Mouse (Mus musculus) kidney, postnatal 36 days (tissue): Measurements from ENCODE around the gene Gm21983.

Source experiments
- DNase-seq, 2 experiments: peaks; one replicate each; pipeline ENCODE4 v3.0.0; 2021 to 2022; ENCODE audit warnings: mixed read lengths in 2 of 2

The Gm21983 gene

DNA sequence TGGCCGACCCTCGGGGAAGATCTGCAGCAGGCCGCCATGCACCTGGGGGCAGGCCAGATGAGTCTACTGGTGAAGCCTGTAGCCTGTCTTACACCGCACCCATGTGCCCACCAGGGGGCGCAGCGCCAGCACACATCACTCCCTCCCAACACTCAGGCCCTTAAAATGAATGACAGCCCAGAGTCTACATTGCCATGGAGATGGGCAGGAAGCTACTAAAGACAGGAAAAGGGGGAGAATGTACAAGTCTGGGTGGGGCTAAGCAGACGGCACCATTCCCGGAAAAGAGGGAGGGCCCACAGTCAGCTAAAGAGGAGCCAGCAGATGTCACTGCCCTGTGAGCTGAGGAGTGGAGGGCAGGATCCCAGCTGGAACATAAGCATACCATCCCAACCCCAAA lies 21.0 kb downstream of the Gm21983 start:
- peak; percentile 95 for DNase-seq

DNA sequence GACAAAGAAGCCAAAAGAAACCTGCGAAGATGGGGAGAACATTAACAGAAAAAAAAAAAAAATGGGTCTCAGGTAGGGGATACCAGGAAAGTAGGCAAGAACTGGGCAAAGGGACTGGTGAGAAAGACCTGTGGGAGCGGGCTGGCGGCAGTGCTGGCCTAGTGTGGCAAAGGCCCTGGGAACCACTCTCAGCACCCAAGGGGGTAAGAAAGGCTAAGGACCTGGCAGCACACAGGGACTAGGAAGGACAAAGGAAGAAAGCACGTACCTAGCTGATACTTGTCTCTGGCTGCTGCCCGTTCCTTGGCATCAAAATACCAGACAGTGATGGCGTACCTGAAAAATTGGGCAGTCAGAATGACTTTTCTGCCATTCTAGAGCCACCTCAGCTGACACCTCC lies 21.6 kb downstream of the Gm21983 start:
- no peak for DNase-seq

DNA sequence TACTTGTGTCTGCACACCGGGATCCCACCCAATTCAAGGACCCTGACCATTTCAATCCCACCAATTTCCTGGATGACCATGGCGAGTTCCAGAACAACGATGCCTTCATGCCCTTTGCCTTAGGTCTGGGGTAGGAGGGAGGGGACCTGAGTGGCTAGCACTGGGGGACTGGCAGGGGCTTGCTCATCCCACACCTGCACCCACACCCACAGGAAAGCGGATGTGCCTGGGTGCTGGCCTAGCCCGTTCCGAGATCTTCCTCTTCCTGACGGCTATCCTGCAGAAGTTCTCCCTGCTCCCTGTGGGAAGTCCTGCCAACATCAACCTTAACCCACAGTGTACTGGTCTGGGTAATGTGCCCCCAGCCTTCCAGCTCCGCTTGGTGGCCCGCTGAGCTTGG lies 22.7 kb downstream of the Gm21983 start:
- no peak for DNase-seq

DNA sequence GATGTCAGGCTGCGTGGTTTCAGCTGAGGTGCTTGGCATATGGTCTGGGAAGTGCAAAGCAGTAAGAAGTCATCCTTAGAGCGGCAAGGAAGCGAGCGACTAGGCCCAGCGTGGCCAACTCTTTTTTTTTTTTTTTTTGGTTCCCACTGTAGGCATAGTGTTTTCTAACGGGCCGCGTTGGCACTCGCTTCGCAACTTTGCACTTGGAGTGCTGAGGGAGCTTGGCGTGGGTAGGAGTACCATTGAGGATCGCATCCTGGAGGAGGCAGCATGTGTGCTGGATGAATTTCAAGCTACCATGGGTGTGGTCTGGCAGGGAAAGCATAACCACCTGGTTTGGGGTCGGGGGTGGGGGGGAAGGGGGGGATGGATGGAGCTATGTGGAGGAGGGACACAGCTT lies 24.9 kb downstream of the Gm21983 start:
- DNase-seq = no peak

DNA sequence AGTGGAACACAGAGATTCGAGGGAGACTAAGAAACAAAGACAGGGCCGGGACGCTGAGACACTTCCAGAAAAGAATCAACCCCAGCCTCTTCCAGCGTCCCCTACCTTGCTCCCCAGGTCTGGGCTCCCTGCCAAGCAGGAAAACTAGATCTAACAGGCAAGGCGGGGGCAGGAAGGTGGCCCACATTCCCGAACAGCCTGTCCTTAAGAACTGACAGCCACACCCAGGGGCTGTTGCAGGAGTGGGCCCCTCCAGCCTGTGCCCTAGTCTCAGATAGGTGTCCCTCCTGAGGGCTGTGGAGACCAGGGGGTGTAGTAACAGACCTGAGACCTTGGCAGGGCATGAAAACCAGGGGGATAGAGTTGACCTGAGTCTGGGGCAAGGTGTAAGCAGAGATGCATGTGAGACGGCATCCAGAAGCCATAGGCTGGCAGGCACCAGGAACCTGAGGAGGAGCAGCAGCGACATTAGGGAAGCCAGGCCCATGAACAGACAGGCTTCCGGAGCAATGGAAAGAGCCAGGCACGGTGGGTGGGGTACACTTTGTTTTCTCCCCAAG lies 27.6 kb downstream of the Gm21983 start, which contains the start of gene Cyp2t4:
Cyp2t4 (plus strand) TSS at position 510 of the 560 bp plus-strand sequence.
- DNase-seq = peak; percentile 80 to 84

DNA sequence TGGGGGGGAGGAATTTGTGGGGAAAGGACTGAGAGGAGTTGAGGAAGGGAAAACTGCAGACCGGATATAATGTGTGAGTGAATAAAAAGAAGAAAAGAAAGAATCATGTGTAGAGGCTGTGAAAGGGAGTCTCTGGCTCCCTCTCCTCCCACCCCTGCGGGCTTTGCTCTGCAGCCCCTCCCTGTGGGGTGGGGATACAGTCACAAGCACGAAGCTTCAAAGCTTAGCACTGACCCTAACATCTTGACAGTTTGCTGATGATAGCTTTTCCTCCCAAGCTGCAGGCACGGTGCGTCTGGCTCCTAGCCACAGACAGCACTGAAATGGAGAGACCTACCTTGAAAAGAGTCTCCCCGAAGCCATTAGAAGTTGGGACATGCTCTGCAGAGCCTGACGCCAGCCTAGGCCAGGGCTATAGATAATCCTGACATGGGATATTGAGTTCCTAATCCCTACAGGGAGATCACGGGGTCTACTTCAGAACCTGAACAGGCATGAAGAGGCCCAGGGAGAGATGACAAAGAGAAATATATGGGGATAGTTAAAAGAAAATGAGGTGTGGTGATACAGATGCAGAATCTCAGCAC lies 44.4 kb downstream of the Gm21983 start:
- DNase-seq = no peak

DNA sequence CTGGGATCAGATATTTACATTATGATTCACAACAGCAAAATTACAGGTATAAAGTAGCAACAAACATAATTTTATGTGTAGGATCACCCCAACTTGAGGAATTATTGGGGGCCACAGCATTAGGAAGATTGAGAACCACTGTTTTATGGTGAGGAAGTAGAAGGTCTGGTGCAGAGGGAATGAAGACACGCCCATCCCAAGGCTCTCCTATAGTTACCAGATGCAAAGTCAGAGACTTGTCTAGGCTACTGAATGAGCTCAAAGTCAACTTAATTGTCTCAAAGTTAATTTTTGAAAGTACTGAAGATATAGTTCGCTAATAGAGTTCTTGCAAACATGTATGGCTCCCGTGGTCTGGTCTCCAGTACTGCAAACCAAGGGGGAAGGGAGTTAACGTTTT lies 47.1 kb downstream of the Gm21983 start:
- no peak for DNase-seq

DNA sequence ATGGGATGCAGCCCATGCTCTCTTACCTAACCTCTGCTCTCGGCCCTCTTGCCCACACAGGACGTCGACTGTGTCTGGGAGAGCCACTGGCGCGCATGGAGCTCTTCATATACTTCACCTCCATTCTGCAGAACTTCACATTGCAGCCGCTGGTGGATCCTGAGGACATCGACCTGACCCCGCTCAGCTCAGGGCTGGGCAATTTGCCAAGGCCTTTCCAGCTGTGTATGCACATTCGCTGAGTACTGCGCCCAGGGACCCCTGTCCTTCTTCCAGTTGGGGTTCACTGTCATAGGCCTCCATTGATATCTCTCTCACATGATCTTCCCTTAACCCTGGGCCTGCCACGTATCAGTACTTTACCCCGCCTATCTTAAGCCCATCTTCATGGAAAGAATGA lies 47.7 kb downstream of the Gm21983 start:
- peak; percentile 71 to 80 for DNase-seq

DNA sequence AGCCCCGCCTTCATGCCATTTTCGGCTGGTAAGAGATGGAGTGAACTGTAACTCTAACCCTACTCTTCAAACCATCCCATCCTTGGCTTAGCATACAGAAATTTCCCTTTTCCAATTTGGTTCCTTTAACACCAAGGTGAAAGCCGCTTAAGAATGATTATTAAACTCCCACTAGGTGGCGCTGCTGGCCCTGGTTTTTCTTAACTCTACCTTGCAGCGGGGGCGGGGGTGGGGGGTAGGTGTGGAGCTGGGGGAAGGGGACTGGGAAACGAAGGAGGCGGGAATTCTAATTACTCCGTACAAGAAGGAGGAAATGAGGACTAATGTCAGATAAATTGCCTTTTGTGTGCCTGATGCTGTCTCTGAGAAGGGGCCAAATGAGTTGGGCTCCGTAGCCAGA lies 48.3 kb downstream of the Gm21983 start:
- peak; percentile 71 to 88 for DNase-seq

DNA sequence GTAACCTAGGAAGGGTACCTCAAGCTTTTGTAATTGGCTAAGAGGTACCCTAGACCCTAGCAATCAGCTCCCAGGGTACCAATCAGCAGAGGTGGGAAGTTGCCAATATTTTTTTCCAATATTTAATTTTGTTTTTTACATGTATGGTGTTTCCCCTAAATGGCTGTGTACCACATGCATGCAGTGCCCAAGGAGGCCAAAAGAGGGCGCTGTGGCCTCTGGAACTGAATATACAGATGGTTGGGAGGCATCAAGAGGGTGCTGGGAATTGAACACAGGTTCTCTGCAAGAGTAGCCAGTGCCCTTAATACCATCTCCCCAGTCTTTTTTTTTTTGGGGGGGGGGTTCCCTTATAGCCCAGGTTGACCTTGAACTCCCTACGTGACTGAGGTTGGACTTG lies 49.5 kb downstream of the Gm21983 start:
- DNase-seq = no peak

DNA sequence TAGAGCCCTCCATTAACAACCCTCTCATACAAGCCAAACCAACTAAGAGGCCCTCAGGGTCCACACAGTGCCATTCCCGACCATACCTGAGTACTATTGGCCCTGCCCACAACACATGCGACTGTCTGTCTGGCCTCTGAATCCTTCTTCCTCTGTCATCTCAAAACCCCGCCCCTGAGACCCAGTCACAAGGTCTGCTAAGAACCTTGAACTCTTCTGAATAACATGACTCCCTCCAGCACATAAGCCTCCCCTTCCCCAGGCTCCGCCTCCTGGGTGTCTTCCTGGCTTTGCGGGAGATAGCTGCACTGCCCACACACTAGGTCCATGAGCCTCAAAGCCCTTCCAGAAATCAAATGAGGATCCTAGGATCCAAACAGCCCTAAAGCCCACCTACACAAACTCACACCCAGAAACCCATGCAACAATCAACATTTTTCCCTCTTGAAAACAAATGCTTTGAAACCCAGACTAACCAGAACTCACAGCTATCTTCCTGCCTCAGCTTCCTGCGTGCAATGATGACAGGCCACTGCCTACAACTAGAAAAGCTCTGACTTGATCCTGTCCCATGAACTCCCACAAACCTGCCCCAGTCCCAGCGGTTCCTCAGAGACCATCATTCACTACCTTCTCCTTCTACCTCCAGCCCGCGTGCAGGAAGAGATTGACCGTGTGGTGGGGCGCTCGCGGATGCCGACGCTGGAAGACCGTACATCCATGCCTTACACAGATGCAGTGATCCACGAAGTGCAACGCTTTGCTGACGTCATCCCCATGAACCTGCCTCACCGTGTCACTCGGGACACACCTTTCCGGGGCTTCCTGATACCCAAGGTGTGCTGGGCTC lies 50.1 kb downstream of the Gm21983 start:
- DNase-seq = peak; percentile 65 to 73

DNA sequence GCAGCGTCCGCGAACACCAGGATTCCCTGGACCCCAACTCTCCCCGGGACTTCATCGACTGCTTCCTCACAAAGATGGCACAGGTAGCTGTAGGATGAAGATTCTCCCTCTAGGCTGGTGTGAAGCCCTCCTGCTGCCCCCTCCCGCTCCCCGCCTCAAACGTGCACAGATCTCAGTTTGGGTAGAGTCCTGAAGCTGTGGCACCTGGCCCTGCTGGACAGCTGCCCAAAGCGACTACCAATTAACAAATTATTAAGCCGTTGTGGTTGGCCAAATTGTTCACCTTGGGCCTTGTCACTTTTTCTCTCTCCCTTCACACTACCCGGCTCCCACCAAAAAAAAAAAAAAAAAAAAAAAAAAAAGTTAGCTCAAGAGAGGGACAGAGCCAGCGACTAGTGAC lies 51.1 kb downstream of the Gm21983 start:
- peak; percentile 46 to 75 for DNase-seq

DNA sequence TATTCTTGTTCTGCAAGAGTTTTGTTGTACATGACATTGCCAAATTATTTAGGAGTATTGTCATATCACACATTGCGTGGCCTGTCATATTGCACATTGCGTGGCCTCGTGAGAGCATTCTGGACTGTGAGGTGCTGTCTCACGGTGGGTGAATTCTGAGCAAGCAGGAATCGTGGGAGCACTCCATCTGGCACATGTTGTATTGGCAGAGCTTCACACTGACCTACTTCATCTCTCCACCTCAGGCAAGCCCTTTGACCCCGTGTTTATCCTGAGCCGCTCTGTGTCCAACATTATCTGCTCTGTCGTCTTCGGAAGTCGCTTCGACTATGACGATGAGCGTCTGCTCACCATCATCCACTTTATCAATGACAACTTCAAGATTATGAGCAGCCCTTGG lies 51.9 kb downstream of the Gm21983 start:
- peak; percentile 32 to 41 for DNase-seq

DNA sequence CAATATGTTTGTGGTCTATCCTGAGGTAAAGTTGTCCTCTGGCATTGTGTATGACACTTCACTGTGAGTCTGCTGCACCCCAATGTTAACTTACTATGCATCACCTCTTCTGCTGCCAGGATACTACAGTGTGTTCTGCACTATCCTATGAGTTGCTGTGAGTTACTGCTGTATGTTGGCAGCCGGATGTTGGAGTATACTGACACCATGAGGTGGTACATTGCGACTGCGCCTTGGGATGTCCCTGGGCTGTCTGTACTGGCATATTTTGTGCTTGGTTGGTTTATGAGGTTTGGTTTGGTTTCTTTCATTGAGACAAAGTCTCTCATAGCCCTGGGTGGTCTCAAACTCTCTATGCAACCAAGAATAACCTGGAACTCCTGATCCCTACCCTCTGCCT lies 52.7 kb downstream of the Gm21983 start:
- peak; percentile 50 to 61 for DNase-seq

DNA sequence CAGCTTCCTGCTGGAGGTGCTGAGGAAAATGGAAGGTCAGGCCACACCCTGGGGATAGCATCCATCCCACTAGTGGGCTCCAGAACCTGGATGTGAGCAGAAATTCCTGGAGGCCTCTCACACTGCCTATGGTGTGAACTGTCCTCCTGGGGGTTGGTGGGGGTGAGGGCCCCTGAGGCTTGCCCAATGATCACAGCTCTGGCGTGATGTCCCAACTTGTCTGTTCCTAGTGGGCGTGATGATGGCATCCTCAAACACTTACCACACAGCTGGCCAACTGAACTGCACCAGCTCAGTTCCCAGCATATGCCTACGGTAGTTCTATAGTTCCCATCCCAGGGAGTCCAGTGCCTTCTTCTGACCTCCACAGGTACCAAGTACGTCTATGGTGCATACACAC lies 55.9 kb downstream of the Gm21983 start:
- no peak for DNase-seq

DNA sequence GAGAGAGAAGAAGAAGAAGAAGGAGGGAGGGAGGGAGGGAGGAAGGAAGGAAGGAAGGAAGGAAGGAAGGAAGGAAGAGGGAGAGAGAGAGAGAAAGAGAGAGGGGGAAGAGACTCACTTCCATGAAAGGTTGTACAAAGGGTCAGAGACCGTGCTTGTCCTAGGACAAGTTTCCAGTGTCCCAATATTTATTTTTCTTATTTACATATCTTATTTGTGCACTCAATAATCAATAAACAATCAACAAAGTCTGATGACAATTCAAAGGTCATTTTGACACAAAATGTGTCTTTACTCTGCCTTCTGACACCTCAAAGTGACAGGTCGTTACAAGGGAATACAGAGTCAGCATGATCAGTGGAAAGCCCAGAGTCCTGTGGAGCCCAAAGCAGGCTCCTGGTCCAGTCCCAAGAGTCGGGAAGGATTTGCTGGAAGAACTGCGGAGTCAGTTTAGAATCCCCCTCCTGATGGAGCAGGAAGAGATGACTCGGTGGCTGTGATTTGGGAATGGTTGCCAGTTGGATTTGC lies 56.5 kb downstream of the Gm21983 start:
- no peak for DNase-seq

DNA sequence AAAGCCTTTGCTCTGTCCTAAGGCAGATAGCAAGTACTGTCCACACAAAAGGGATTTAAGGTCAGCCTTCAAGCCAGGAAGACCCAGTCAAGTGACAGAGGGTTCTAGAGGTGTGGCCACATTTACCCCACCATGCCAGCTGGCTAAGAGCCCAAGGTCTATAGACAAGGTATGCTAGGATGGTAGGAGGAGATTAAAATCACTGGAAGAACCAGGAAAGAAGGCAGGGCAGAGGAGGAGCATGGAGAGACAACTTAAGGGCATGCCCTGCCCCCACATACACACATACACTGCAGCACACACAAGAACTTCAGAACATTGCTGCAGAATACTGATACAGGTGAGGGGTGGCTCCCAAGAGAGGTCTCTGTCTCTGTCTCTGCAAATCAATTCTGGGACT lies 61.2 kb downstream of the Gm21983 start, which contains the start of gene Cyp2f2:
Cyp2f2 (plus strand) TSS at position 234 of the 400 bp plus-strand sequence.
- no peak for DNase-seq
